Mouse (Mus musculus) ovary, postnatal 14 days (tissue): ENCODE measurements around the gene Glrx2.
A peak's percentile ranks its signal among the peaks of the same experiment; 100 is the strongest.

Experiments
- DNase-seq: peaks from one replicate; pipeline ENCODE4 v3.0.0; 2022; ENCODE audit warnings: low spot score

The Glrx2 gene

GRCm38 (mm10) chr1:143745871-143746270 is 29.7 kb downstream of the Glrx2 start:
- no peak for DNase-seq

- no peak for DNase-seq
Measured at GRCm38 (mm10) chr1:143762159-143762558, 46.0 kb downstream of the Glrx2 start.

GRCm38 (mm10) chr1:143764443-143764842 is 48.3 kb downstream of the Glrx2 start:
- no peak for DNase-seq

- no peak for DNase-seq
Measured at GRCm38 (mm10) chr1:143765801-143766200, 49.7 kb downstream of the Glrx2 start.

GRCm38 (mm10) chr1:143766238-143766637 is 50.1 kb downstream of the Glrx2 start:
- DNase-seq = no peak

GRCm38 (mm10) chr1:143770444-143771109 is 54.4 kb downstream of the Glrx2 start:
- no peak for DNase-seq

- DNase-seq = no peak
Measured at GRCm38 (mm10) chr1:143773082-143773481, 56.9 kb downstream of the Glrx2 start.

GRCm38 (mm10) chr1:143773909-143774308 is 57.8 kb downstream of the Glrx2 start:
- no peak for DNase-seq

- peak; percentile 98 for DNase-seq
Measured at GRCm38 (mm10) chr1:143776446-143777411, 60.6 kb downstream of the Glrx2 start, which contains the start of the genes Trove2 and Uchl5. TSS of gene Trove2 (minus strand) at chr1:143777068. TSS of gene Uchl5 (plus strand) at chr1:143777272.

GRCm38 (mm10) chr1:143777558-143778218 is 61.5 kb downstream of the Glrx2 start:
- DNase-seq = no peak

- no peak for DNase-seq
Measured at GRCm38 (mm10) chr1:143788584-143789227, 72.6 kb downstream of the Glrx2 start.
